ENCODE assay signal across 9 mouse cellular contexts in the genomic region with DNA sequence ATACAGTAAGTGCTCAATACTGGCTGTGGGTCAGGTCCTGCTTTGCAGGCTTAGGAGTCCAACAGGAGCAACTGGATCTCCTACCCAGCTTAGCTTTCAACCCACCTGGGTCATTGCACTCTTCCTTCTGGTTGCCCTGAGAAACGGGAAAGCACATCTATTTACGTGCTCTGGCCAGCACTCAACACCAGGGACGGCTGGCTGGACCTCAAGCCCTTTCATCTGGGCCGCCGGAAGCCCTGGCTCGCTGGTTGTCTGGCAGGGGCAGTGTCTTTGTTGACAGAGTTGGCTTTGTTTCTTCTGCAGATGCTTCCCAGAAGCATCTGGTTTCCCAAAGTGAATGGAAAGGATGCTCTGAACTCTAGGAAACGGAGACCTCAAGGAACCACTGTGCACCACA. TPM values are rescaled to one million over a fixed set of nuclear protein-coding genes. Genes with fewer than 3 reads are reported as not detected.
DNase-seq lines count a peak whose midpoint lies in the region; ATAC-seq lines count a peak whose summit lies in the region.
"Had no signal": no experiment of that assay in that cellular context is flagged by ENCODE, and none has a peak within 500 bp of the region (broad histone marks: within the 10 kb centered on the region; RNA-seq: fewer than 3 reads in every experiment).

No protein-coding gene starts in this region.

- DNase-seq in ovary, adult 18-20 months (ENCODE audit: low spot score): peak; percentile 25
- DNase-seq in ovary, postnatal 10 days (ENCODE audit: low spot score): no peak
- DNase-seq in gastrocnemius, postnatal 25 days: peak; percentile 42
- DNase-seq in lung, postnatal 36 days: peak; percentile 55
- no peak for DNase-seq in cerebellum, adult 9-11 months
- DNase-seq in cerebellum, adult 18-20 months: no peak

- H3K4me3 ChIP-seq in hindbrain, embryonic 16.5 days (ENCODE audit: low read length): no peak overlapping the region

- 32% methylated on average over 7 of the region's 7 CpGs for WGBS in hindbrain, embryonic 16.5 days

- no peak overlapping the region for H3K4me2 ChIP-seq in hindbrain, embryonic 16.5 days (ENCODE audit: low read length)

- no peaks in the 10 kb centered on the region for H3K36me3 ChIP-seq in hindbrain, embryonic 16.5 days (ENCODE audit: control insufficient read depth, insufficient read depth, low read length)

- H3K9me3 ChIP-seq in hindbrain, embryonic 16.5 days (ENCODE audit: control insufficient read depth, low read length): no peaks in the 10 kb centered on the region

- H3K27ac ChIP-seq in hindbrain, embryonic 16.5 days (ENCODE audit: low read depth, low read length): no peak overlapping the region
- H3K27ac ChIP-seq: macrophage had no signal

- peaks cover 6% of the 10 kb centered on the region; the same call in 1 of the 2 replicates for H3K4me1 ChIP-seq in hindbrain, embryonic 16.5 days (ENCODE audit: control insufficient read depth, insufficient read depth, low read depth, low read length)

- H3K9ac ChIP-seq in hindbrain, embryonic 16.5 days (ENCODE audit: low read depth, low read length): no peak overlapping the region

- peak; percentile 69; the same call in 1 of the 2 replicates for ATAC-seq in hindbrain, embryonic 16.5 days
- no peak for ATAC-seq in cerebellum, adult (ENCODE audit: insufficient number of reproducible peaks, low FRiP score, low TSS enrichment)

- no peaks in the 10 kb centered on the region for H3K27me3 ChIP-seq in hindbrain, embryonic 16.5 days (replicated peaks; ENCODE audit: control insufficient read depth, insufficient read depth, low read length)

RNA-seq across cellular contexts. Expression of a gene that starts 39.3 kb away (rescaled TPM):
- 1 to 10 TPM; 5.6 to 8.7 TPM for total RNA-seq in gastrocnemius, postnatal 25 days (2021)
- 77.6 and 78.6 TPM in 2 replicates for polyA plus RNA-seq in hindbrain, embryonic 16.5 days (2015; fragmentation: Nextera tagmentation; extraction: Ambion mirVana)

Comparison
In these comparisons a context has a peak if more than half of its experiments do, and no peak if none do; other contexts are left out.
1. DNase-seq: peak in ovary, adult 18-20 months (single experiment), gastrocnemius, postnatal 25 days (single experiment) and lung, postnatal 36 days (single experiment); none in ovary, postnatal 10 days (single experiment), cerebellum, adult 9-11 months (single experiment) and cerebellum, adult 18-20 months (0 of 2).